Mouse (Mus musculus) large intestine, adult 2 months (tissue): ENCODE measurements around the gene Tmem176b. TPM values are rescaled to one million over a fixed set of nuclear protein-coding genes. Genes with fewer than 3 reads are reported as not detected.
A peak's percentile ranks its signal among the peaks of the same experiment; 100 is the strongest.
"Not testable (repeated sequence)": the region's sequence is repeated elsewhere in the genome, so short reads cannot be mapped to it uniquely, and the experiment has no call there.

ENCODE experiments used
- DNase-seq: peaks from one replicate; pipeline ENCODE4 v3.0.0-alpha.2; 2012; ENCODE audit warnings: low read depth, low spot score
- WGBS: fragments of 180-500 bp; shearing (Covaris S2); methylation state at CpG from one replicate; pipeline ENCODE4 v1.1.7; 2018; 5-methylcytosine and 5-hydroxymethylcytosine counted together
- polyA plus RNA-seq: library from polyadenylated mRNA; depleted of rRNA; stranded (reverse); fragments of >200 nt; gene quantifications from 2 replicates; pipeline ENCODE4 v1.2.3, GENCODE M21; 2012

Tmem176b gene
- polyA plus RNA-seq, 1 experiment, result 338 TPM

GRCm38 (mm10) chr6:48851820-48852491 lies 10.7 kb upstream of the Tmem176b start:
- WGBS, result 8% methylated on average over 29 of the region's 29 CpGs
- no peak for DNase-seq

DNA sequence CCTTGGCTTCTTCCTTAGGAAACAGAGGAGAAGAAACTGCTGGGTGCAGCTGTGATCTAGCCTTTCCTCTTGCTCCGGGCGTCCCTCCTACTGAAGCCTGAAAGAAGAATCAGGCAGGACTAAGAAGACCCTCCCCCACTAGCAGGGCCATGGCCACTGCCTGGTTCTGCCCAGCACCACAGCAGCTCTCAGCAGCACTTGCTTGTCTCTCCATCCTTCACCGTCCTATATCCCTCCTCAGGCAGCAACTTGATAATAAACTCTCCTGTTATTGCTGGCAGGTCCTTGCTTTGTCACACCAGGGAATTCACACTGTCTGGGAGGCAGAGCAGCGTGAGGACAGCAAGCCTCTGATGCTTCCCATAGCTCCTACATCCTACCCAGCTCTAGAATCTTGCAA lies 3.8 kb upstream of the Tmem176b start:
- 86% methylated on average over 4 of the region's 4 CpGs for WGBS
- no peak for DNase-seq

DNA sequence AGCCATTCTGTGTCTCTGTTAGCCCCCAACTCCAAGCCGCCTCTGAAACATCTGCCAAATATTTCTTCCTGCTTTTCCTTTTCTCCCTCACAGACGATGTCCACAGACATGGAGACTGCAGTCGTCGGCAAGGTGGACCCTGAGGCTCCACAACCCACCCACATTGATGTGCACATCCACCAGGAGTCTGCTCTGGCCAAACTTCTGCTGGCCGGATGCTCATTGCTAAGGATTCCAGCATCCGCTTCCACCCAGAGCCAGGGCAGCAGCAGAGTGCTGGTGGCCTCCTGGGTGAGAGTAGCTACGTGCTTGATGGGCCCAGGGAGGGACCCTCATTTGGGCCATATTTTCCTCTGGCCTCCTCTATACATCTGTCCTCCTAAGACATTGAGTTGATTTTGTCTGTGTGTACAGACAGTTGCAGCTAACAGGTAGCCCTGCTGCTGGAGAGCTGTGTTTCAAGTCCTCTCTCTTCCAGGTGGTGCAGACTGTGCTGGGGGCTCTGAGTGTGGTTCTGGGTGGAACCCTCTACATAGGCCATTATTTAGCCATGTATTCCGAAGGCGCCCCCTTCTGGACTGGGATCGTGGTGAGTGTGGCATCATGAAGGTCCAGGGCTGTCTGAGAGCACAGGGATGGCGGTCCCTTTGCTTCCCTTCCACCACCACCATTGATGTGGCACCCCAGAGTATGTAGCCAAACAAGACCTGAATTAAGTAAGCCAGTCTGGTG lies 981 bp upstream of the Tmem176b start:
- 37% methylated on average over 11 of the region's 11 CpGs for WGBS

GRCm38 (mm10) chr6:48840371-48840969 lies 826 bp downstream of the Tmem176b start, which contains the start of gene Tmem176a:
Tmem176a (plus strand) TSS chr6:48840919.
- DNase-seq, result no peak
- WGBS, result 3% methylated on average over 7 of the region's 7 CpGs

More for the DNA sequence above, 981 bp upstream of the Tmem176b start:
- no peak for DNase-seq

DNA sequence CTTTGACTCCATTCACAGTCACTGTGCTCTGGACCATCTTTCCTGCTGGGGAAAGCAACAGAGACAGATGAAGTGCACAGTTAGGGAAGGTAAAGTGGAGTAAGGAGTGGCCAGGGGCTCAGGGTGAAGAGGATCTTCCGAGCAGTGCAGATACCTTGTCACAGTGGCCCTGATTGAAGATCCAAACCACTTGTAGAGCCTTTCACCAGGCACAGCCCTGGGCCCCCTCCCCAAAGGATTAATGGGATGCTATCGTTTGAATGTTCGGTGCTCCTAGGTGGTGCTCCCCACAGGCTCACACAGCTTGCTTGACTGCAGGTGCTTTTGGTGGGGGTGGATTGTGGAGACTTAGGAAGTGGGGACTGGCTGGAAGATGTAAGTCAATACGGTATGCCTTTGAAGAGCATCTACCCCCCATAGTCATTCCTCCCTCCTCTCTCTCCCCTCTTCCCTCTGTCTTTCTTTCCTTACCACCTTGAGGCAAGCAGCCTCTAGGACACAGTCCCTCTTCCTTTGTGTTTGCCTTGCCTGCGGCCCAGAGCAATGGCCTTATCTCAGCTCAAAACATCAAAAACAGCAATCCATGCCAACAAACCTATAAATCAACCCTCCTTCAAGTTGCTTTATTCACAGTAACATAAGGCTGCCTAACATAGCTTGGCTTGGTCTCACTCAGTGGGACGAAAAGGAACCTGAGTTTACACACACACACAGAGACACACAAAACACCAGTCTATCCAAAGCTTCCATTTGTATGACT lies 2.8 kb downstream of the Tmem176b start:
- 51% methylated on average over 6 of the region's 6 CpGs for WGBS
- DNase-seq, result no peak

DNA sequence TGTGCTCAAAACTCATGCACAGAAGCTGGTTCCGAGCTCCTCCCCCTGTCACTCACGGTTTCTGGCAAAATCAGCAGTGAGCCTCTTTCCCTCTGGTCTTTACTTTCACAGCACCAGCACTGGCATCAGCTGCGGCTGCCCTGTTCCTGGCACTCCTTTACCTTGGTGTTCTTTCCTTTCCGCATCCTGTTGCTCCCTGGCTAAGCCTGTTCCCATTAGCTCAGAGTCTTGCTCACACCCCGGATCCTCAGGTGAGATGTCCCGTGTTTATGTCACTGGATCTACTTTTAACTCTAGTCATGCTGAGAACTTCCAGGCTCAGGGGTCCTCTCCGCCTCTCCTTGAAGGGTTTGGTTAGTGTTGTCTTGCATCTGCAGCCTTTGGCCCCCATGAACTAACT lies 3.8 kb downstream of the Tmem176b start:
- WGBS, result 87% methylated on average over 7 of the region's 7 CpGs
- no peak for DNase-seq

- 94% methylated on average over 5 of the region's 5 CpGs for WGBS
- DNase-seq, result no peak
Observed at GRCm38 (mm10) chr6:48836146-48836545, 5.2 kb downstream of the Tmem176b start.

DNA sequence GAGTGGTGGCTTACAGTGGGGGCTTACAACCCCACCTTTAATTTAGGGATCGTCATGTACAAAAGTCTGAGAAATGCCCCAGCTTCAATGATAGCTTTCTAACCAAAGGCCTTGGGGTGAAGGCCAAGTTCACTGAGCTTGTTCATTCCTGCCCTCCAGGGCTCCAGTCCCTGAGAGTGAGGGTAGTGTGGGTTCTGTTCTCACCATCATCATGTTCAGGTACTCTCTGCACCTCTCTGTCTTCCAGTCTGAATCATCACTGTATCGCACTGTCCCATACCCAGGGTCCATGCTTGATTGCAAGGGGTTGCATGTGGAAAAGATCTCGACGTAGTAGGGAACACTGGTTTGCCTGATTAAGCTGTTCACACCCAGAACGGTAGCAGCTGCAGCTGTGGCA lies 6.1 kb downstream of the Tmem176b start:
- WGBS, result 83% methylated on average over 5 of the region's 5 CpGs

GRCm38 (mm10) chr6:48833515-48833914 lies 7.8 kb downstream of the Tmem176b start:
- 95% methylated on average over 4 of the region's 4 CpGs for WGBS
- no peak for DNase-seq

More for the DNA sequence above, 6.1 kb downstream of the Tmem176b start:
- no peak for DNase-seq

DNA sequence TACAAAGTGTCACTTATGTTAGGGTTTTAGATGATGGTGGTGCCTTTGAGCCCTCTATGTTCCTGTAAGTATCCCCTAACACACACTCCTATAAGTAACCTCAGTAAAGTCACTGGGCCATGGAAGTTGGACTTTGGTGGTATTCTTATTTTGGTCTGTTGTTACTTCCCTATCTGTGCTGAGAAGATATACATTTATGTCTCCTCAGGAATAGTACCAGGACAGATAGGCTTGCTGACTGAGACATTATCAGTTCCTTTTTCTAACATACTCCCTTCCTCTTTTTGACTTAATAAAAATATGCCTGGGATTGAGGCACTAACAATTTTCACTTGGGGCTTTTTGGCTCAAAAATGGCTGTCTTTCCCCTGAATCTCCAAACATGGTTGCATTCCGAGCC lies 8.9 kb downstream of the Tmem176b start:
- WGBS, result 97% methylated on average over 1 of the region's 1 CpGs
- no peak for DNase-seq

GRCm38 (mm10) chr6:48831141-48831540 lies 10.2 kb downstream of the Tmem176b start:
- 84% methylated on average over 5 of the region's 5 CpGs for WGBS
- no peak for DNase-seq

DNA sequence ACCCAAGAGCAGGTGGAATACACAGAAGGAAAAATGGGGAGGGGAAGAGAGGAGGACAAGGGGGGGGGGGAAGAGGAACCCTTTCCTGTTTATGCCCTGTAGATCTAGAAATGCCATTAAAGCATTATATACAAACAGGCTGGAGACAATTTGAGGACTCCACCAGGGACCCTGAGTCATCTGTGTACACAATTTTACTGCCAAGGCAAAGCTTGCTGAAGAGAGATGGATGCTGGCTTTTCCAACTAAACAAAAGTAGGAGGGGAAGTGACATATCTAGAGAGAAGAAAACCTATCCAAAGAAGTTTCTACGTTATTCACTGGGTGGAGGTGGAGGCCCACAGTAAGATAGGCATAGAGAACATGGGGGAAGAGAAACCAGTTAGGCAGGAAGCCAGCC lies 11.1 kb downstream of the Tmem176b start:
- no peak for DNase-seq
- WGBS, result 7% methylated on average over 1 of the region's 1 CpGs

GRCm38 (mm10) chr6:48829651-48830050 lies 11.6 kb downstream of the Tmem176b start:
- DNase-seq, result no peak

DNA sequence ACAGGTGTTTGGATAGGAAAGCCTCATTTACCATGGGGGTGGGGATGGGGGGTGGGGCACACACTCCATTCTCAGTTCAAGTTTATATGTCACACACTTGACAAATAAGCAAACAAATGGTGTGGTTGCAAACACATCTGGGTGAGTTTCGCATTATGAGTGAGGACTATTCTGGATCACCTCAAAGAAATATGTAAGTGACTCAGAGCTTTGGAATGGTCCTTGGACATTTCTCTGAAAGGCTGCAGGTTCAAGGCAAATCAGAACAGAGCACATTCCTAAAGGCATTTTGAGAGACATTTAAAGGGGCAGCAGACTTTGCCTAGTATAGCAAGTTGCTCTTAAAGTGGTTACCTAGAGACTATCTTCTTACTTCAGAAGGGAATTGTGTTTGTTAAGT lies 12.3 kb downstream of the Tmem176b start:
- WGBS, result 29% methylated on average over 1 of the region's 1 CpGs
- no peak for DNase-seq

DNA sequence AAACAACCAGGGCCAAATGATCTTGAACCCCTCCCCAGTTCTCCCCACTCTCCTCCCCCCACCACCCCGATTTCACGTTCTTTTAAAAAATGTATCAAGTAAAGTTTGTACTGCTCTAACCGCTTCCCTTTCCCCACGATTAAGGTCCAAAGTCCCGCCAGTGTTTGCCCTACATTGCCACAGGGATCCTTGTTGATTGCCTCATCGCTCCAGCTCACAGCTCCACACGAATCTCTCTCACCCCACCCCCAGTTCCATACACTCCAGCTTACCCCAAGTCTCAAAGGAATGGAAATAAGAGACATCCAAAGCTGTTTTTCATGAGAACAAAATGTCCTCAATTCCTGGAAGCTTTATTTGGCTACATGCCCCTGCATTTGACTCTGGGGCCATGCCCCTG lies 16.3 kb downstream of the Tmem176b start:
- 18% methylated on average over 7 of the region's 7 CpGs for WGBS
- DNase-seq, result peak; percentile 45

- not testable (repeated sequence) for DNase-seq
- WGBS, result 41% methylated on average over 7 of the region's 7 CpGs
Observed at GRCm38 (mm10) chr6:48821991-48822785, 19.1 kb downstream of the Tmem176b start.

- DNase-seq, result peak; percentile 73
- WGBS, result under 1% methylated on average over 6 of the region's 6 CpGs
Observed at GRCm38 (mm10) chr6:48817815-48818214, 23.5 kb downstream of the Tmem176b start.

DNA sequence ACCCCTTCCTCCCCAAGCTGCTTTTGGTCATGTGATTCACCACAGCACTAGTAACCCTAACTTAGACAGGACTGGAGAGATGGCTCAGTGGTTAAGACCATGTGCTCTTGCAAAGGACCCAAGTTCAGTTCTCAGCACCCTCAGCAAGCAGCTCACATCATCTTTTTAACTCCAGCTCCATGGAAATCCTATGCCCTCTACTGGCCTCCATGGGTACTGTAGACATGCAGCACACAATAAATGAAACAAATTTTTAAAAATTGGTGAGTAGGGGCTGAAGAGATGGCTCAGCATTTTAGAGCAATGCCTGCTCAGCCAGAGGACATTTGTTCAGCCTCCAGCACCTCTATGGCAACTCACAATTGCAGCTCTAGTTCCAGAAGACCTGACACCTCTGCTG lies 26.3 kb downstream of the Tmem176b start:
- no peak for DNase-seq

DNA sequence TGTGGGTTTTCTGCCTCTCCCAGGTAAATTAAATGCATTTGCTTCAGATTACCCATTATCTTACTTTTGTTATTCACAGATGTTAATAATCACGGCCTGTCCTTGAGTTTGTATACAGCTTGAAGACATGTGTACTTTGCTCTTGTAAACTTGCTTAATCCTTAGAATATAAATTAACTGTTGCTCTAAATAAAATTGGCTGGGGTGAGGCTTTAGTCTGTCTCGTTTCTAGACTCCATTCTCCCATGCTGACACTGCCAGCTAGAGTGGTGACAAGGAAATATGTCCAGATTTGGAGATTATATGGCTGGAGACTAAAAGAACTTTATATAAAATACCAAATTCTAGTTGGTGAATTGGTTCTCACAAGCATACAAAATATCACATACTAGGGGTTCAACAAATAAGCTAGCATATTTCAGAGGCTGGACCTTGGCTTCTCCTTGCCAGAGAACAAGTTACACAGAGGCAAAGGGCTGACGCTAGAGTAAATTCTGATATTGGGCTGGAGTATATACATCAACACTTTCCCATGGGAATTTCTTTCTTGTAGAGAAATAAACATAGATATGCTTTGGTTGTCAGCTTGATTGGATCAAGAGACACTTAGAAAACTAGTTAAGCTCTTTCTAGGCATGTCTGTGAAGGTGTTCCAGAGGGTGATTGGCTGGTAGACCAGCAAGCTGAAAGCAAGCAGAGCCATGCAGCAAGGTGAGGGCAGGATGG lies 31.6 kb downstream of the Tmem176b start:
- no peak for DNase-seq
- 53% methylated on average over 3 of the region's 3 CpGs for WGBS
